Mouse (Mus musculus) spleen, adult 2 months (tissue): ENCODE results near the gene Dstn. TPM values are rescaled to one million over a fixed set of nuclear protein-coding genes. Genes with fewer than 3 reads are reported as not detected.

Source experiments
- DNase-seq, 2 experiments: peaks; one replicate each; pipeline versions ENCODE4 v3.0.0 to v3.0.0-alpha.2; 2012 to 2021; ENCODE audit warnings: low spot score in 2 of 2, low read depth in 1 of 2
- H3K27ac ChIP-seq: fragments of 200-500 bp; 2 replicates; pipeline ENCODE4 v1.5.1; 2012; ENCODE audit warnings: low read length, inconsistent platforms; ENCODE audit not compliant: insufficient read depth
- H3K27me3 ChIP-seq: fragments of 200-500 bp; 2 replicates; pipeline ENCODE4 v1.6.1; 2012; ENCODE audit warnings: mild to moderate bottlenecking, moderate library complexity, low read length, inconsistent platforms; ENCODE audit not compliant: control insufficient read depth, insufficient read depth
- H3K36me3 ChIP-seq: fragments of 200-500 bp; 2 replicates; pipeline ENCODE4 v1.6.1; 2012; ENCODE audit warnings: mild to moderate bottlenecking, low read length, inconsistent platforms; ENCODE audit not compliant: control insufficient read depth, insufficient read depth
- H3K4me1 ChIP-seq: fragments of 200-500 bp; 2 replicates; pipeline ENCODE4 v1.6.1; 2011; ENCODE audit warnings: inconsistent platforms; ENCODE audit not compliant: control insufficient read depth, insufficient read depth, insufficient read length
- H3K4me3 ChIP-seq: fragments of 200-500 bp; 2 replicates; pipeline ENCODE4 v1.5.1; 2011; ENCODE audit warnings: mild to moderate bottlenecking, inconsistent platforms; ENCODE audit not compliant: insufficient read depth, insufficient read length; ENCODE audit errors: extremely low read depth
- CTCF ChIP-seq: fragments of 200-500 bp; IDR thresholded peaks from 2 replicates; pipeline ENCODE4 v1.5.1; 2011; ENCODE audit warnings: mild to moderate bottlenecking, inconsistent platforms; ENCODE audit not compliant: insufficient read depth, insufficient read length, insufficient replicate concordance; ENCODE audit errors: extremely low read depth
- POLR2A ChIP-seq: fragments of 200-500 bp; IDR thresholded peaks from 2 replicates; pipeline ENCODE4 v1.6.1; 2011; ENCODE audit warnings: low read depth, low read length, inconsistent platforms
- WGBS: fragments of 180-500 bp; shearing (Covaris S2); methylation state at CpG from one replicate; pipeline ENCODE4 v1.1.7; 2018; 5-methylcytosine and 5-hydroxymethylcytosine counted together
- polyA plus RNA-seq: library from polyadenylated mRNA; depleted of rRNA; stranded (reverse); fragments of >200 nt; gene quantifications from 2 replicates; pipeline ENCODE4 v1.2.3, GENCODE M21; 2012

Dstn gene
- polyA plus RNA-seq, 1 experiment = 8.8 TPM

GRCm38 (mm10) chr2:143900821-143901351, 14.2 kb upstream of the Dstn start:
- TF ChIP-seq POLR2A = no peak
- no peak for TF ChIP-seq CTCF
- no peak overlapping the region for H3K27ac ChIP-seq
- H3K36me3 ChIP-seq = no peaks in the 10 kb centered on the region
- no peaks in the 10 kb centered on the region for H3K27me3 ChIP-seq
- no peaks in the 10 kb centered on the region for H3K4me1 ChIP-seq
- no peak overlapping the region for H3K4me3 ChIP-seq
- WGBS = 88% methylated on average over 5 of the region's 5 CpGs
- no peak for DNase-seq

GRCm38 (mm10) chr2:143903376-143904045, 11.6 kb upstream of the Dstn start:
- 75% methylated on average over 9 of the region's 9 CpGs for WGBS
- Histone ChIP-seq H3K4me1 (no peaks in the 10 kb centered on the region), H3K27me3 (no peaks in the 10 kb centered on the region), H3K27ac (no peak overlapping the region), H3K4me3 (no peak overlapping the region), H3K36me3 (no peaks in the 10 kb centered on the region)
- DNase-seq = no peak
- TF ChIP-seq CTCF = no peak
- no peak for TF ChIP-seq POLR2A

GRCm38 (mm10) chr2:143904896-143905295, 10.2 kb upstream of the Dstn start:
- H3K27ac ChIP-seq = no peak overlapping the region
- H3K4me3 ChIP-seq = no peak overlapping the region
- H3K4me1 ChIP-seq = no peaks in the 10 kb centered on the region
- no peak for DNase-seq
- WGBS = 76% methylated on average over 5 of the region's 5 CpGs
- H3K27me3 ChIP-seq = no peaks in the 10 kb centered on the region
- H3K36me3 ChIP-seq = no peaks in the 10 kb centered on the region
- TF ChIP-seq CTCF (no peak), POLR2A (no peak)

- H3K27ac ChIP-seq = no peak overlapping the region
- H3K27me3 ChIP-seq = no peaks in the 10 kb centered on the region; the same call in 1 of the 2 replicates
- TF ChIP-seq POLR2A (no peak), CTCF (no peak)
- no peak overlapping the region for H3K4me3 ChIP-seq
- DNase-seq = no peak
- 87% methylated on average over 2 of the region's 2 CpGs for WGBS
- H3K36me3 ChIP-seq = no peaks in the 10 kb centered on the region
- H3K4me1 ChIP-seq = no peaks in the 10 kb centered on the region
These were observed 5.9 kb upstream of the Dstn start for GRCm38 (mm10) chr2:143909230-143909629.

GRCm38 (mm10) chr2:143912199-143912598, 2.9 kb upstream of the Dstn start:
- no peak for DNase-seq
- no peak for TF ChIP-seq POLR2A
- TF ChIP-seq CTCF = no peak
- Histone ChIP-seq H3K27ac (no peak overlapping the region), H3K36me3 (no peaks in the 10 kb centered on the region), H3K4me1 (peaks cover 3% of the 10 kb centered on the region; the same call in 1 of the 2 replicates), H3K4me3 (no peak overlapping the region), H3K27me3 (peaks cover 5% of the 10 kb centered on the region)
- 77% methylated on average over 2 of the region's 2 CpGs for WGBS

GRCm38 (mm10) chr2:143914221-143914620, 899 bp upstream of the Dstn start:
- no peak overlapping the region for H3K27ac ChIP-seq
- H3K27me3 ChIP-seq = peaks cover 5% of the 10 kb centered on the region
- no peak for TF ChIP-seq POLR2A
- no peak for TF ChIP-seq CTCF
- H3K4me1 ChIP-seq = peaks cover 3% of the 10 kb centered on the region; the same call in 1 of the 2 replicates
- H3K4me3 ChIP-seq = peak overlapping the region; percentile 17
- DNase-seq = no peak
- no peaks in the 10 kb centered on the region for H3K36me3 ChIP-seq
- WGBS = 12% methylated on average over 10 of the region's 10 CpGs

- H3K36me3 ChIP-seq = no peaks in the 10 kb centered on the region
- WGBS = under 1% methylated on average over 32 of the region's 32 CpGs
- peaks cover 3% of the 10 kb centered on the region; the same call in 1 of the 2 replicates for H3K4me1 ChIP-seq
- peak overlapping the region; percentile 74 for H3K27ac ChIP-seq
- peak overlapping the region; percentile 88 for H3K4me3 ChIP-seq
- peaks cover 5% of the 10 kb centered on the region for H3K27me3 ChIP-seq
- no peak for DNase-seq
- TF ChIP-seq CTCF (no peak), POLR2A (no peak)
These were observed 548 bp downstream of the Dstn start for GRCm38 (mm10) chr2:143915600-143916135.
